Mouse (Mus musculus): ENCODE measurements around the gene Hdac1.

GRCm38 (mm10) chr4:129588865-129589264 lies 46.4 kb upstream of the Hdac1 start:
- TF ChIP-seq CTCF (IDR thresholded peaks at IDR 0.05; ENCODE audit: extremely low read depth, insufficient read depth, low read length): no peak
- TF ChIP-seq POLR2A (IDR thresholded peaks at IDR 0.05; ENCODE audit: extremely low read depth, insufficient read depth, low read length): no peak
